Mouse (Mus musculus) liver, adult (tissue): ENCODE data around the gene Yaf2.

ENCODE experiments used
- GATA4 ChIP-seq: IDR thresholded peaks from 2 replicates; pipeline ENCODE4 v1.6.1; 2014; ENCODE audit warnings: mild to moderate bottlenecking, low read length; ENCODE audit not compliant: insufficient replicate concordance

Gene Yaf2

GRCm38 (mm10) chr15:93268001-93268400 lies 68.7 kb downstream of the Yaf2 start:
- no peak for TF ChIP-seq GATA4

DNA sequence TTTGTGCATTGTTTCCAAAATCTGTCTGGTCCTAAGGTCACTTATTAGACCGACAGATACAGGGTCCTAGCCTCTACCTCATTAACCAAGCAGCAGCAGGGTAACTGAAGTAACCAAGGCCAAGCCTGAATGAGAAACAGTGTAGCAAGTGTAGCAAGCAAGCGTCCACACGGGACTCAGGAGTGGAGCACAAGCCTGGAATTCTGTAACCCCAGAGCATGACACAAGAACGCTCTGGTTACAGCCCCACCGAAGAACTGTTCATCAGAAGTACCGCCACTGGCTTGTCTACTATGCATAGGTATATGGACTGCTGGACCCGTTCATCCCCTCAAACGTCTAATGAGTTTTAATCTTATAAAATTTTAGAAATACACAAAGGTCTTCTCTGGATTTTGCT lies 69.3 kb downstream of the Yaf2 start:
- no peak for TF ChIP-seq GATA4

- no peak for TF ChIP-seq GATA4
Observed at GRCm38 (mm10) chr15:93266361-93266760, 70.4 kb downstream of the Yaf2 start.

DNA sequence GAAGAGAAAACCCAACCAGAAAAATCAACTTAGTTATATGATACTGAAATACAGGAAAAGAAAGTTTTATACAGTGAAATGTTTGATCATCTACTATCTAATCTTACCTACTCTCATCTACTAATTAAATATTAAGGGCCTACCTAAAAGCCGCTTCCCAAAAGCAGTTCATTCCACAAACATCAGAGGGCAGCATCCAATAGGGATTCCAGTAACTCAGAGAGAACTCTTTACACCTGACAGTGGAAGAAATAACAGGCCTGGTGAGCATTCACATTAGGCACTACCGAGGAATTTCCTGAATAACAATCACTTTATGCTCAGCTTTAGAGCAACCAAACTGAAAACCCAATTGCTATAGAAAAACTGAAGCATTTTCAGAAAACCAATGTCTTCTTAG lies 71.0 kb downstream of the Yaf2 start:
- no peak for TF ChIP-seq GATA4

GRCm38 (mm10) chr15:93265231-93265630 lies 71.5 kb downstream of the Yaf2 start:
- TF ChIP-seq GATA4, result no peak

- no peak for TF ChIP-seq GATA4
Observed at GRCm38 (mm10) chr15:93264221-93264620, 72.5 kb downstream of the Yaf2 start.

DNA sequence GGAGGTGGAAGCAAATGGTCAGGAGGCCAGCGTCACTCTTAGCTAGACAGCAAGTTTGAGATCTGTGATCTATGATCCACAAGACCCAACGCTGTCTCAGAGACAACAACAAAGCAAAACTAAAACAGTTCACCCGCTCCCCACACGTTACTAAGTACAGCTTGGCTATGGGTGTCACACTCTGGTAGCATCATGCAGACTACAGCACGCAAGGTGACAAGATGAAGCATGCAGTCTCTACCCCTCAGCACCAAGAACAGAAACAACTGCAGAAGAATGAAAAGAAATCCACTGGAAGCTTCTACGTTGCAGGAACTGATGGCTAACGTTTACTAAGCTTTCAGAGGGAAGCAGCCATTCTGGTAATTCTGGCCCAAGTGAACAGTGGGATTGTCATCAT lies 73.2 kb downstream of the Yaf2 start:
- no peak for TF ChIP-seq GATA4

DNA sequence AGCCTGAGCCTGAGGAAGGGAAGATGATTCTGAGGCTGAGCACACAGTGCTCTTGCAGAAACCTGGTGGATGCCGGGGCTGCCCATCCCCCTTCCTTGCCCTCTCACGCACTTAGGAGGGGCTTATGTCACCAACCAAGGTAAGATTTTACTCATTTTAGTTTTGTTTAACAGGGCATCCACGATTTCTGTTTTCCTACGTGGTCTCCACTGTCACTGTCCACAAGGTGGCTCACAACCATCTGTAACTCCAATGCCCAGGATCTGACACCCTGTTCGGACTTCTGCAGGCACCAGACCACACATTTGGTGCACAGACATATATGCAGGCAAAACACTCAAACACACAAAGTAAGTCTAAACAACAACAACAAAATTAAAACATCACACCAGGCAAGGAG lies 73.9 kb downstream of the Yaf2 start:
- no peak for TF ChIP-seq GATA4

DNA sequence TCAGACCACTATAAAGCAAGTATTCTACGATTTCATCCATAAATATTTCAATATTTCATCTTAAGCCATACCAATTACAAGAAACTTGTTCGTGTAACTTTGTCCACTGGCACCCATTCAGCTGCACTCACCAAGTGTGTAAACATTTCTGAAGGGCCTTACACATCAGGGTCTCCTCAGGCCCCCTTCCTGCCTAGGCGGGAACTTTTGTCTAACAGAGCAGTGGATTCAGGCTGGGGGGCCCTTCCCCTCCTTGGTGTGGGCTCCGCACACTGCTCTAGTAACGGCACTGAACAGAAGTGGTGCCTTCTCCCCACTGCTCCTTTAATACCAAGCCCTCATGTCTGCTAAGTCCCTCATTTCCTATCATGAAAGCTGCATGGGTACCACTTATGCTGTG lies 74.5 kb downstream of the Yaf2 start:
- no peak for TF ChIP-seq GATA4

DNA sequence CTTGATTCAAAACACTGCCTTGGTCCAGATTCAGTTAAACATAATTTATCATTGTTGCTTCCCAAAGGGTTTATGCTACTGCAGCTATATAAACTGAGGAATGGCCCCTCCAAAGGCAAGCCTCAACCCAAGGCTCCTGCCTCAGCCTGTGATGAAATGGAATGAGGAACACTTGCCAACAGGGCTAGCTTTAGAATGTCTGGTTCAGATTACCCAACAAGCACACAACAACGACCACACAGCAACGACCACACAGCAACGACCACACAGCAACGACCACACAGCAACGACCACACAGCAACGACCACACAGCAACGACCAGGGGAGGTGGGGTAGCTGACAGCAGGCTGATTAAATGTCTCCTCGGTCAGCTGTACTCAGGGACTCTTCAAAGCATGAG lies 76.8 kb downstream of the Yaf2 start:
- no peak for TF ChIP-seq GATA4

- no peak for TF ChIP-seq GATA4
Observed at GRCm38 (mm10) chr15:93255295-93255694, 81.4 kb downstream of the Yaf2 start.

GRCm38 (mm10) chr15:93253172-93253571 lies 83.6 kb downstream of the Yaf2 start:
- no peak for TF ChIP-seq GATA4

- no peak for TF ChIP-seq GATA4
Observed at GRCm38 (mm10) chr15:93252396-93252795, 84.3 kb downstream of the Yaf2 start.

- no peak for TF ChIP-seq GATA4
Observed at GRCm38 (mm10) chr15:93251553-93252250, 85.0 kb downstream of the Yaf2 start.

GRCm38 (mm10) chr15:93243202-93243601 lies 93.5 kb downstream of the Yaf2 start:
- TF ChIP-seq GATA4, result no peak
